Mouse (Mus musculus): ENCODE measurements around the gene Med25. TPM values are rescaled to one million over a fixed set of nuclear protein-coding genes. Genes with fewer than 3 reads are reported as not detected.
A peak's percentile ranks its signal among the peaks of the same experiment; 100 is the strongest.

Gene Med25
- total RNA-seq, 2 experiments from 2014 or later: 75.9 to 79.8 TPM

- peak; percentile 99 to 100 for DNase-seq
These were observed 43.7 kb downstream of the Med25 start, which contains the start of the genes Akt1s1 and Tbc1d17 for GRCm38 (mm10) chr7:44848561-44849415. Akt1s1 (plus strand) TSS chr7:44848991. Tbc1d17 (minus strand) TSS chr7:44849079.

- DNase-seq: no peak
These were observed 44.7 kb downstream of the Med25 start for GRCm38 (mm10) chr7:44847772-44848171.

- no peak for DNase-seq
These were observed 45.7 kb downstream of the Med25 start for GRCm38 (mm10) chr7:44846804-44847203.

- DNase-seq: no peak
These were observed 47.5 kb downstream of the Med25 start for GRCm38 (mm10) chr7:44845006-44845405.

GRCm38 (mm10) chr7:44841825-44842463 is 50.6 kb downstream of the Med25 start:
- DNase-seq: no peak

GRCm38 (mm10) chr7:44840426-44840825 is 52.1 kb downstream of the Med25 start:
- DNase-seq: no peak

GRCm38 (mm10) chr7:44839491-44840191 is 52.9 kb downstream of the Med25 start:
- DNase-seq: peak in 1 of 2 experiments; percentile 51

GRCm38 (mm10) chr7:44839171-44839490 is 53.4 kb downstream of the Med25 start:
- DNase-seq: no peak

GRCm38 (mm10) chr7:44838073-44838472 is 54.4 kb downstream of the Med25 start:
- no peak for DNase-seq

GRCm38 (mm10) chr7:44836423-44837053 is 56.0 kb downstream of the Med25 start:
- no peak for DNase-seq

- peak in 1 of 2 experiments; percentile 57 for DNase-seq
These were observed 56.5 kb downstream of the Med25 start for GRCm38 (mm10) chr7:44836016-44836404.

GRCm38 (mm10) chr7:44835373-44836015 is 57.0 kb downstream of the Med25 start:
- no peak for DNase-seq

- DNase-seq: no peak
These were observed 59.7 kb downstream of the Med25 start for GRCm38 (mm10) chr7:44832763-44833162.

- DNase-seq: no peak
These were observed 63.8 kb downstream of the Med25 start for GRCm38 (mm10) chr7:44828706-44829105.

GRCm38 (mm10) chr7:44826771-44827170 is 65.7 kb downstream of the Med25 start:
- no peak for DNase-seq

Small RNAs within 50 kb of the gene (microRNA-seq; reads per million reads assigned to microRNA genes)
- 0 reads per million in 2 experiments for gene Mir707

Other genes starting within 250 kb of the Med25 start
- 10 to 100 TPM; 86.9 to 95.7 TPM for gene Myh14, start 221.9 kb downstream of the Med25 start, total RNA-seq (2021)
- not detected for gene Izumo2, start 184.0 kb downstream of the Med25 start, total RNA-seq (2021)
- gene Vrk3, start 144.3 kb downstream of the Med25 start, total RNA-seq (2021): 10 to 100 TPM; 23.9 to 30.9 TPM
- gene Zfp473, start 141.7 kb downstream of the Med25 start, total RNA-seq (2021): not detected
- 10 to 100 TPM; 25.4 to 26.0 TPM for gene Nup62, start 76.6 kb downstream of the Med25 start, total RNA-seq (2021)
- gene Il4i1, start 76.3 kb downstream of the Med25 start, total RNA-seq (2021): 1 to 10 TPM in 1 of 2 experiments, under 1 TPM in 1; 0.62 to 4.8 TPM
- gene Atf5, start 76.1 kb downstream of the Med25 start, total RNA-seq (2021): 10 to 100 TPM; 60.2 to 62.7 TPM
- 10 to 100 TPM; 65.1 to 67.1 TPM for gene Akt1s1, start 43.7 kb downstream of the Med25 start, total RNA-seq (2021)
- 10 to 100 TPM; 36.7 to 57.6 TPM for gene Tbc1d17, start 43.6 kb downstream of the Med25 start, total RNA-seq (2021)
- gene Pnkp, start 35.6 kb downstream of the Med25 start, total RNA-seq (2021): 10 to 100 TPM; 16.5 to 19.4 TPM
- gene Ptov1, start 22.9 kb downstream of the Med25 start, total RNA-seq (2021): 100 to 1,000 TPM; 173 to 184 TPM
- 10 to 100 TPM; 15.4 to 16.8 TPM for gene Fuz, start 3.4 kb upstream of the Med25 start, total RNA-seq (2021)
- gene Ap2a1, start 36.8 kb upstream of the Med25 start, total RNA-seq (2021): 10 to 100 TPM; 59.2 to 67.9 TPM
- gene Tsks, start 50.5 kb upstream of the Med25 start, total RNA-seq (2021): not detected
- gene Cpt1c, start 82.1 kb upstream of the Med25 start, total RNA-seq (2021): 1 to 10 TPM; 1.8 to 2.0 TPM
- gene Prmt1, start 93.9 kb upstream of the Med25 start, total RNA-seq (2021): 100 to 1,000 TPM in 1 of 2 experiments, 10 to 100 TPM in 1; 90.3 to 110 TPM
- 10 to 100 TPM; 21.3 to 29.5 TPM for gene Irf3, start 104.9 kb upstream of the Med25 start, total RNA-seq (2021)
- 1 to 10 TPM; 8.1 to 9.7 TPM for gene Bcl2l12, start 106.0 kb upstream of the Med25 start, total RNA-seq (2021)
- 10 to 100 TPM; 45.1 to 46.0 TPM for gene Scaf1, start 123.7 kb upstream of the Med25 start, total RNA-seq (2021)
- gene Rras, start 125.2 kb upstream of the Med25 start, total RNA-seq (2021): 10 to 100 TPM; 43.9 to 47.7 TPM
- 10 to 100 TPM; 21.5 to 21.9 TPM for gene Prr12, start 160.2 kb upstream of the Med25 start, total RNA-seq (2021)
- gene Nosip, start 169.7 kb upstream of the Med25 start, total RNA-seq (2021): 10 to 100 TPM; 29.6 to 35.2 TPM
- gene Prrg2, start 170.0 kb upstream of the Med25 start, total RNA-seq (2021): 1 to 10 TPM; 7.8 TPM
- gene Rcn3, start 199.5 kb upstream of the Med25 start, total RNA-seq (2021): 10 to 100 TPM; 20.0 to 20.7 TPM
- 10 to 100 TPM; 60.3 to 66.8 TPM for gene Fcgrt, start 211.1 kb upstream of the Med25 start, total RNA-seq (2021)
- 100 to 1,000 TPM; 512 to 646 TPM for gene Rps11, start 231.7 kb upstream of the Med25 start, total RNA-seq (2021)
- 100 to 1,000 TPM; 714 to 715 TPM for gene Rpl13a, start 236.0 kb upstream of the Med25 start, total RNA-seq (2021)
- under 1 TPM; 0.26 to 0.47 TPM for gene Gm45713, start 243.5 kb upstream of the Med25 start, total RNA-seq (2021)
- 1 to 10 TPM; 2.7 to 5.3 TPM for gene Flt3l, start 243.7 kb upstream of the Med25 start, total RNA-seq (2021)

Data from heart, adult 18-20 months (tissue).